ENCODE assay signal across 8 mouse cellular contexts in the genomic region with DNA sequence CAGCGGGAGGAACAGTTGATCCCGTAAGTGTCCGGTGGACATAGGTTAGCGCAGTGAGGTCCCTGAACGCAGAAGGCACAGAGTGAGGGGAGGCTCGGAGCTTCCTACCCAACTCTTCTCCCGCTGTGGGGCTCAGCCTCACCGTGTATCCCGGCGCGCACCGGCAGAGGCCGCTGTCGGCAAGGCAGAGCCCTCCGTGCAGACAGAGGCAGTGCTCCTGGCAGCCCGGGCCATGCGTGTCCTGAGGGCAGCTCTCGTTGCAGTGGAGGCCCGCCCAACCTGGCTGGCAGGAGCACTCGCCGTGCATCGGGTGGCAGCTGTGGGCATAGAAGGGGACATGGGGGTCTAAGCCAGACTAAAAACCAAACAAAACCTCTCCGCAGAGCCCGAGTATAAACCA. TPM values are rescaled to one million over a fixed set of nuclear protein-coding genes. Genes with fewer than 3 reads are reported as not detected.
DNase-seq lines count a peak whose midpoint lies in the region; ATAC-seq and TF ChIP-seq lines count a peak whose summit lies in the region.

No protein-coding gene starts in this region.

- TF ChIP-seq CTCF in liver, embryonic 14.5 days (IDR thresholded peaks at IDR 0.05; ENCODE audit: low read depth): peak; percentile 93

- WGBS in forebrain, embryonic 15.5 days: 2% methylated on average over 24 of the region's 24 CpGs
- WGBS in liver, embryonic 14.5 days (ENCODE audit: insufficient replicate concordance): 20% methylated on average over 24 of the region's 24 CpGs
- 2% methylated on average over 24 of the region's 24 CpGs for WGBS in neural tube, embryonic 11.5 days
- 6% methylated on average over 24 of the region's 24 CpGs for WGBS in stomach, embryonic 14.5 days

- intact Hi-C loops in heart, postnatal 10 days (cut with DNase I): loop anchor here (1.0 kb wide), 2 partner anchors 13 to 61 kb away; no protein-coding TSS in a partner anchor

- H3K4me1 ChIP-seq in forebrain, embryonic 15.5 days: peaks cover 8% of the 10 kb centered on the region
- no peaks in the 10 kb centered on the region for H3K4me1 ChIP-seq in liver, embryonic 14.5 days (replicated peaks; ENCODE audit: control insufficient read depth in 2 of 2, insufficient read depth in 2 of 2, low read length in 1 of 2)
- peaks cover 3% of the 10 kb centered on the region; the same call in 1 of the 2 replicates for H3K4me1 ChIP-seq in neural tube, embryonic 11.5 days (ENCODE audit: control insufficient read depth, insufficient read depth, low read length)
- 0 out of 2 replicates have a peak, but pooled peaks cover 3% of the 10 kb centered on the region for H3K4me1 ChIP-seq in stomach, embryonic 14.5 days (ENCODE audit: control insufficient read depth, insufficient read depth, low read length)

- peak; percentile 89 to 93 for DNase-seq in heart, postnatal 10 days
- peak; percentile 88 to 96 for DNase-seq in kidney, postnatal 36 days
- no peak for DNase-seq in liver, embryonic 14.5 days (ENCODE audit: low read depth in 3 of 3, low spot score in 3 of 3)
- peak; percentile 89 for DNase-seq in neural tube, embryonic 11.5 days (ENCODE audit: low spot score)

- TF ChIP-seq EP300 in liver, embryonic 14.5 days (IDR thresholded peaks at IDR 0.05; ENCODE audit: low read depth): no peak

- no peaks in the 10 kb centered on the region for H3K36me3 ChIP-seq in forebrain, embryonic 15.5 days
- H3K36me3 ChIP-seq in liver, embryonic 14.5 days (replicated peaks; ENCODE audit: control insufficient read depth, insufficient read depth, low read depth): no peaks in the 10 kb centered on the region
- H3K36me3 ChIP-seq in neural tube, embryonic 11.5 days (ENCODE audit: control insufficient read depth, insufficient read depth, low read length): no peaks in the 10 kb centered on the region
- H3K36me3 ChIP-seq in stomach, embryonic 14.5 days (ENCODE audit: control insufficient read depth, insufficient read depth, low read length): peaks cover 10% of the 10 kb centered on the region

- H3K4me3 ChIP-seq in forebrain, embryonic 15.5 days: peak overlapping the region; percentile 31
- no peak overlapping the region for H3K4me3 ChIP-seq in liver, embryonic 14.5 days (ENCODE audit: insufficient read depth in 1 of 2, low read depth in 2 of 2, low read length in 2 of 2)
- peak overlapping the region; percentile 8; the same call in 1 of the 2 replicates for H3K4me3 ChIP-seq in neural tube, embryonic 11.5 days (ENCODE audit: low read depth, low read length)
- no peak overlapping the region for H3K4me3 ChIP-seq in stomach, embryonic 14.5 days (ENCODE audit: low read depth, low read length)

- peak overlapping the region; percentile 52 for H3K4me2 ChIP-seq in forebrain, embryonic 15.5 days (replicated peaks)
- no peak overlapping the region for H3K4me2 ChIP-seq in liver, embryonic 14.5 days (ENCODE audit: low read depth)
- H3K4me2 ChIP-seq in neural tube, embryonic 11.5 days (ENCODE audit: low read depth): peak overlapping the region; percentile 34
- peak overlapping the region; percentile 33; the same call in 1 of the 2 replicates for H3K4me2 ChIP-seq in stomach, embryonic 14.5 days (replicated peaks; ENCODE audit: low read depth, low read length)

- peak; percentile 77 for ATAC-seq in CD4-positive, CD25-positive, alpha-beta regulatory T cell, adult 4 months
- peak; percentile 89 for ATAC-seq in cerebellum, adult (ENCODE audit: insufficient number of reproducible peaks, low FRiP score, low TSS enrichment)
- ATAC-seq in forebrain, embryonic 15.5 days (replicated peaks): peak; percentile 92
- peak; percentile 48; the same call in 1 of the 2 replicates for ATAC-seq in liver, embryonic 14.5 days (ENCODE audit: insufficient read depth)
- peak; percentile 84 for ATAC-seq in neural tube, embryonic 11.5 days (ENCODE audit: insufficient read depth, low FRiP score, low TSS enrichment)
- ATAC-seq in stomach, embryonic 14.5 days (ENCODE audit: insufficient number of reproducible peaks, insufficient read depth, low FRiP score, low read depth): peak; percentile 83

- H3K9ac ChIP-seq in forebrain, embryonic 15.5 days (replicated peaks): peak overlapping the region; percentile 44
- no peak overlapping the region for H3K9ac ChIP-seq in liver, embryonic 14.5 days (replicated peaks)
- H3K9ac ChIP-seq in neural tube, embryonic 11.5 days (ENCODE audit: low read length): 0 out of 2 replicates have a peak overlapping the region, but pooled peaks have one; percentile 12
- no peak overlapping the region for H3K9ac ChIP-seq in stomach, embryonic 14.5 days (replicated peaks; ENCODE audit: low read depth, low read length)

- H3K9me3 ChIP-seq in forebrain, embryonic 15.5 days: no peaks in the 10 kb centered on the region
- no peaks in the 10 kb centered on the region for H3K9me3 ChIP-seq in liver, embryonic 14.5 days (ENCODE audit: control insufficient read depth, low read length)
- no peaks in the 10 kb centered on the region for H3K9me3 ChIP-seq in neural tube, embryonic 11.5 days (ENCODE audit: control insufficient read depth, low read length)
- no peaks in the 10 kb centered on the region for H3K9me3 ChIP-seq in stomach, embryonic 14.5 days (ENCODE audit: control insufficient read depth, low read depth, low read length)

- no peak overlapping the region for H3K27ac ChIP-seq in forebrain, embryonic 15.5 days (replicated peaks)
- no peak overlapping the region for H3K27ac ChIP-seq in liver, embryonic 14.5 days
- H3K27ac ChIP-seq in neural tube, embryonic 11.5 days (ENCODE audit: low read depth, low read length): no peak overlapping the region
- H3K27ac ChIP-seq in stomach, embryonic 14.5 days (ENCODE audit: low read length): no peak overlapping the region

- no peaks in the 10 kb centered on the region for H3K27me3 ChIP-seq in forebrain, embryonic 15.5 days
- H3K27me3 ChIP-seq in liver, embryonic 14.5 days (ENCODE audit: control insufficient read depth, insufficient read depth, low read length): no peaks in the 10 kb centered on the region
- 0 out of 2 replicates have a peak, but pooled peaks cover 2% of the 10 kb centered on the region for H3K27me3 ChIP-seq in neural tube, embryonic 11.5 days (ENCODE audit: control insufficient read depth, insufficient read depth, low read length)
- H3K27me3 ChIP-seq in stomach, embryonic 14.5 days (ENCODE audit: control insufficient read depth, insufficient read depth, low read length): no peaks in the 10 kb centered on the region

RNA-seq across cellular contexts. Expression of gene Lrrc71, which starts 7.5 kb away (rescaled TPM):
- polyA plus RNA-seq in CD4-positive, CD25-positive, alpha-beta regulatory T cell, adult 4 months (2017; shearing (Covaris generic)): 1 to 10 TPM; 1.3 to 1.8 TPM
- 0.61 and 1.2 TPM in 2 replicates for polyA plus RNA-seq in forebrain, embryonic 15.5 days (2015; fragmentation: Nextera tagmentation; extraction: Ambion mirVana)
- total RNA-seq in heart, postnatal 10 days (2021): under 1 TPM; 0.29 to 0.50 TPM
- polyA plus RNA-seq in liver, embryonic 14.5 days (2012; rRNA removed): 0.08 and 0.09 TPM in 2 replicates
- 0.24 and 0.29 TPM in 2 replicates for polyA plus RNA-seq in liver, embryonic 14.5 days (2014; fragmentation: Nextera tagmentation; extraction: Ambion mirVana)
- polyA plus RNA-seq in neural tube, embryonic 11.5 days (2014; fragmentation: Nextera tagmentation; extraction: Ambion mirVana): 0.24 and 0.31 TPM in 2 replicates
- polyA plus RNA-seq in stomach, embryonic 14.5 days (2014; fragmentation: Nextera tagmentation; extraction: Ambion mirVana): 0.69 and 1.2 TPM in 2 replicates

RNA-seq across cellular contexts. Expression of gene Ntrk1, which starts 39.0 kb away (rescaled TPM):
- polyA plus RNA-seq in CD4-positive, CD25-positive, alpha-beta regulatory T cell, adult 4 months (2017; shearing (Covaris generic)): not detected
- polyA plus RNA-seq in forebrain, embryonic 15.5 days (2015; fragmentation: Nextera tagmentation; extraction: Ambion mirVana): 1.0 and 1.3 TPM in 2 replicates
- total RNA-seq in heart, postnatal 10 days (2021): under 1 TPM; 0.15 to 0.29 TPM
- 0.08 and 0.10 TPM in 2 replicates for polyA plus RNA-seq in liver, embryonic 14.5 days (2012; rRNA removed)
- polyA plus RNA-seq in liver, embryonic 14.5 days (2014; fragmentation: Nextera tagmentation; extraction: Ambion mirVana): 0.04 and 0.14 TPM in 2 replicates
- polyA plus RNA-seq in neural tube, embryonic 11.5 days (2014; fragmentation: Nextera tagmentation; extraction: Ambion mirVana): 18.3 and 20.4 TPM in 2 replicates
- 0.88 and 0.97 TPM in 2 replicates for polyA plus RNA-seq in stomach, embryonic 14.5 days (2014; fragmentation: Nextera tagmentation; extraction: Ambion mirVana)

RNA-seq across cellular contexts. Expression of gene Insrr, which starts 40.8 kb away (rescaled TPM):
- polyA plus RNA-seq in CD4-positive, CD25-positive, alpha-beta regulatory T cell, adult 4 months (2017; shearing (Covaris generic)): 1 to 10 TPM in 1 of 2 experiments, under 1 TPM in 1; 0.17 to 1.6 TPM
- 0.41 and 0.52 TPM in 2 replicates for polyA plus RNA-seq in forebrain, embryonic 15.5 days (2015; fragmentation: Nextera tagmentation; extraction: Ambion mirVana)
- total RNA-seq in heart, postnatal 10 days (2021): under 1 TPM; 0.20 to 0.55 TPM
- 0.02 TPM in 2 replicates for polyA plus RNA-seq in liver, embryonic 14.5 days (2012; rRNA removed)
- not detected in 2 replicates for polyA plus RNA-seq in liver, embryonic 14.5 days (2014; fragmentation: Nextera tagmentation; extraction: Ambion mirVana)
- polyA plus RNA-seq in neural tube, embryonic 11.5 days (2014; fragmentation: Nextera tagmentation; extraction: Ambion mirVana): 0.45 and 0.87 TPM in 2 replicates
- polyA plus RNA-seq in stomach, embryonic 14.5 days (2014; fragmentation: Nextera tagmentation; extraction: Ambion mirVana): 0.20 and 0.55 TPM in 2 replicates

Comparison
In these comparisons a context has a peak if more than half of its experiments do, and no peak if none do; other contexts are left out.
1. H3K4me3 ChIP-seq: peak in forebrain, embryonic 15.5 days (single experiment) and neural tube, embryonic 11.5 days (single experiment); none in liver, embryonic 14.5 days (0 of 2) and stomach, embryonic 14.5 days (single experiment).
2. H3K9ac ChIP-seq: peak in forebrain, embryonic 15.5 days (single experiment) and neural tube, embryonic 11.5 days (single experiment); none in liver, embryonic 14.5 days (single experiment) and stomach, embryonic 14.5 days (single experiment).
3. DNase-seq: peak in heart, postnatal 10 days (2 of 2), kidney, postnatal 36 days (2 of 2) and neural tube, embryonic 11.5 days (single experiment); none in liver, embryonic 14.5 days (0 of 3).
4. Peak in every context shown above with its lines, with median percentiles within 50 percentile points of each other: ATAC-seq.